Mouse (Mus musculus) G1E (cell line): ENCODE measurements around the gene Fxr2.

Experiments
- CTCF ChIP-seq: IDR thresholded peaks from 2 replicates; pipeline ENCODE4 v1.5.1; 2012; ENCODE audit warnings: low read depth, low read length, inconsistent platforms, mixed read lengths
- GATA1 ChIP-seq: IDR thresholded peaks from 2 replicates; pipeline ENCODE4 v1.6.1; 2012; ENCODE audit warnings: borderline replicate concordance, low read length, inconsistent platforms, mixed read lengths

DNA sequence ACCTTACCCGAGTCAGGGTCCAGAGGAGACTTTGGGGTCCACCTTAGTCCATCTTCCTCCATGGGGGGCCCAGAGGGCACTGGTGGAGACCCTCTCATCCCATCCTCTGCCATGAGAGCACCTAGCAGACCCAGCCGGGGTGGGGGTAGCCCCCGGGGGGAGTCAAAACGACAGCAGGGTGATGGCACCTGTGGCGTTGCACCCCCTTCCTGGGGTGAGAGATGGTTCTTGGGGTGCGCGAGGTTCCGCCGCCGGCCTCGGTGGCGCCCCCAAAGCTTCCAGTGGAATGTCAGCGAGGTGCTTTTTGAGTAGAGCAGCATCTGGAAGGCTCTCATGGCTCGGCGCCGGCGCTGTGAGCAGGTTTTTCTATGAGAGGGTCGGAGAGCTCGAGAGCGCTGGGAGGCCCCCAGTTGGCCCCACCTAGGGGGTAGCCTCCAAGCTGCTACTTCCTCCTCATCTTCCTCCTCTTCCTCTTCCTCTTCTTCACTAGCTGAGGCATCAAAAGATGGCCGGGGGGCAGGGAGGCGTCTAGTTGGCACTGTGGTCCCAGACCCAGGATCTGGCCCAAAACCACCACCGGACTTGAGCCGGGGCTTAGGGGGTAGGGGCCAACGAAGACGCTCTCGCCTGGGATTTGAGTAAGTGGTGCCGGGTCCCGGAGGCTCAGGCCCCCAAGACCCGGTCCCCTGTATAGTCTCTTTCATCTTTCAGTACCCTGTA lies 47.5 kb downstream of the Fxr2 start:
- no peak for TF ChIP-seq CTCF
- TF ChIP-seq GATA1: no peak
